Mouse (Mus musculus): ENCODE results near the gene Sclt1. TPM values are rescaled to one million over a fixed set of nuclear protein-coding genes. Genes with fewer than 3 reads are reported as not detected.
"Not testable (repeated sequence)": the region's sequence is repeated elsewhere in the genome, so short reads cannot be mapped to it uniquely, and the experiment has no call there.

The Sclt1 gene
- polyA plus RNA-seq (2015; fragmentation: Nextera tagmentation; extraction: Ambion mirVana) = 4.5 and 4.7 TPM in 2 replicates

GRCm38 (mm10) chr3:41742278-41742934 lies at the start of gene Sclt1, which contains the start of gene D3Ertd751e:
Sclt1 (minus strand) TSS chr3:41742514.
D3Ertd751e (plus strand) TSS chr3:41742611.
- WGBS (ENCODE audit: insufficient replicate concordance) = under 1% methylated on average over 66 of the region's 66 CpGs
- peak; percentile 99 for ATAC-seq (ENCODE audit: insufficient read depth)
- Histone ChIP-seq H3K4me1 (replicated peaks) (peaks cover 22% of the 10 kb centered on the region), H3K27me3 (no peaks in the 10 kb centered on the region), H3K9me3 (replicated peaks) (no peaks in the 10 kb centered on the region), H3K27ac (replicated peaks) (peak within 1 kb of the TSS; percentile 91), H3K36me3 (replicated peaks) (no peaks in the 10 kb centered on the region), H3K4me2 (peak within 1 kb of the TSS; percentile 88), H3K9ac (peak within 1 kb of the TSS; percentile 93), H3K4me3 (replicated peaks) (peak within 1 kb of the TSS; percentile 89)

- Histone ChIP-seq H3K36me3 (replicated peaks) (no peaks in the 10 kb centered on the region), H3K27ac (replicated peaks) (no peak overlapping the region), H3K9ac (no peak overlapping the region), H3K4me1 (replicated peaks) (no peaks in the 10 kb centered on the region), H3K4me3 (replicated peaks) (no peak overlapping the region), H3K9me3 (replicated peaks) (no peaks in the 10 kb centered on the region), H3K27me3 (no peaks in the 10 kb centered on the region), H3K4me2 (no peak overlapping the region)
- 59% methylated on average over 3 of the region's 3 CpGs for WGBS (ENCODE audit: insufficient replicate concordance)
- ATAC-seq (ENCODE audit: insufficient read depth) = no peak
These were observed 19.8 kb upstream of the Sclt1 start for GRCm38 (mm10) chr3:41762091-41762490.

- Histone ChIP-seq H3K4me1 (replicated peaks) (no peaks in the 10 kb centered on the region), H3K4me2 (no peak overlapping the region), H3K27ac (replicated peaks) (no peak overlapping the region), H3K36me3 (replicated peaks) (no peaks in the 10 kb centered on the region), H3K27me3 (no peaks in the 10 kb centered on the region), H3K9me3 (replicated peaks) (no peaks in the 10 kb centered on the region), H3K9ac (no peak overlapping the region), H3K4me3 (replicated peaks) (no peak overlapping the region)
- no peak for ATAC-seq (ENCODE audit: insufficient read depth)
- 55% methylated on average over 2 of the region's 2 CpGs for WGBS (ENCODE audit: insufficient replicate concordance)
These were observed 12.2 kb upstream of the Sclt1 start for GRCm38 (mm10) chr3:41754556-41754955.

DNA sequence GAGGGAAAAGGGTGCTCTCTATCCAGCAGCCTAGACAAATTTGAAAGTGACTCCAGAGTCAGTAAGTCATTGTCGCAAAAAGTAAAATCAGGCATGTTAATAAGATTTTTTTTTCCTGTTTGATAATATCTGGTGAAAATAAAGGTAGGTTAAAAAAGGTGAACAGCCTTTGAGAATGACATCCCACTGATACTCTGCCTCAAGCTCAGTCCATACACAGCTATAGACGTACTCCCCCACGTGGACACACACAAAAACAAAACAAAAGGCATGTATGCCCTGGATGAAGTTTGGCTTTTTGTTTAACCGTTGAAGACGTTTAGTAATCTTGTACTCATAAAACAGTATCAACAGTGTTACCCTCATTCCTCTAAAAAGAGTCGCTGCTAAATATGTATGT lies 1.1 kb upstream of the Sclt1 start:
- ATAC-seq (ENCODE audit: insufficient read depth) = no peak
- 42% methylated on average over 6 of the region's 6 CpGs for WGBS (ENCODE audit: insufficient replicate concordance)
- Histone ChIP-seq H3K4me3 (replicated peaks) (peak overlapping the region; percentile 89), H3K27me3 (no peaks in the 10 kb centered on the region), H3K9ac (peak overlapping the region; percentile 93; the same call in 1 of the 2 replicates), H3K27ac (replicated peaks) (no peak overlapping the region; the same call in 1 of the 2 replicates), H3K36me3 (replicated peaks) (no peaks in the 10 kb centered on the region), H3K4me1 (replicated peaks) (peaks cover 22% of the 10 kb centered on the region), H3K4me2 (peak overlapping the region; percentile 88), H3K9me3 (replicated peaks) (no peaks in the 10 kb centered on the region)

DNA sequence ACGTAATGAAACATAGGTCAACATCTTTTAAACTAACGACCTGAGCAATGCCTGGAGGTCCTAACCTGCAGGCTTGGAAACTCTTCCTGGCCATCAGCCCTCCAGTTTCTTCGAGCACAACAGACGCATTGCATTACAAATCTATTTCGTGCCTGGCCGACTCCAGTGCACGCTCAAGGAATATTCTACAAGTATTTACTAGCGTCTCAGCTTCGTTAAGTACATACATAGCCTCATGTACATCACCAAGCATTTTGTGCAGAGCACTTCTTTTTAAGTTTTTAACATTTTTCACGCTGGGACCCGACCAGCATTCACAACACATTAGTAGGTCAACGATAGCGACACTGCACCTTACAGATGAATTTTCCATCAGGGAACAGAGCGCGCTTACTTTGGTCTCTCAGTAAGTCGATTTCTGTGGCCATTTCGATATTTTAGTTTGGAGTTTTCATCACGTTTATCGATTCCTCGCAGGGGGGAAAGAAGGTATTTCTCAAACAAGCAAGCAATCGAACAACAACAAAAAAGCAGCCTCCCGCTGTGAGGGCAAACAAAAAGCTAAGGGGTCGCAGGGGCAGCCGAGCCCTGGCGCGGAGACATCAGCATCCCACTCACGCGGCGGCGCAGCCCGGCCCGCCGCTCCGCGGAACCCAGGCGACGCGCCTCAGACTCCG lies 575 bp downstream of the Sclt1 start:
- Histone ChIP-seq H3K9ac (peak overlapping the region; percentile 93), H3K4me3 (replicated peaks) (peak overlapping the region; percentile 89), H3K9me3 (replicated peaks) (no peaks in the 10 kb centered on the region), H3K4me2 (peak overlapping the region; percentile 88), H3K27me3 (no peaks in the 10 kb centered on the region), H3K4me1 (replicated peaks) (peaks cover 22% of the 10 kb centered on the region), H3K27ac (replicated peaks) (peak overlapping the region; percentile 91), H3K36me3 (replicated peaks) (no peaks in the 10 kb centered on the region)
- under 1% methylated on average over 39 of the region's 39 CpGs for WGBS (ENCODE audit: insufficient replicate concordance)
- ATAC-seq (ENCODE audit: insufficient read depth) = no peak

- Histone ChIP-seq H3K27me3 (no peaks in the 10 kb centered on the region), H3K36me3 (replicated peaks) (no peaks in the 10 kb centered on the region), H3K9ac (no peak overlapping the region), H3K27ac (replicated peaks) (no peak overlapping the region), H3K9me3 (replicated peaks) (no peaks in the 10 kb centered on the region), H3K4me1 (replicated peaks) (no peaks in the 10 kb centered on the region; the same call in 1 of the 2 replicates), H3K4me3 (replicated peaks) (no peak overlapping the region), H3K4me2 (no peak overlapping the region)
- WGBS (ENCODE audit: insufficient replicate concordance) = 77% methylated on average over 1 of the region's 1 CpGs
- no peak for ATAC-seq (ENCODE audit: insufficient read depth)
These were observed 46.6 kb downstream of the Sclt1 start for GRCm38 (mm10) chr3:41695681-41696080.

DNA sequence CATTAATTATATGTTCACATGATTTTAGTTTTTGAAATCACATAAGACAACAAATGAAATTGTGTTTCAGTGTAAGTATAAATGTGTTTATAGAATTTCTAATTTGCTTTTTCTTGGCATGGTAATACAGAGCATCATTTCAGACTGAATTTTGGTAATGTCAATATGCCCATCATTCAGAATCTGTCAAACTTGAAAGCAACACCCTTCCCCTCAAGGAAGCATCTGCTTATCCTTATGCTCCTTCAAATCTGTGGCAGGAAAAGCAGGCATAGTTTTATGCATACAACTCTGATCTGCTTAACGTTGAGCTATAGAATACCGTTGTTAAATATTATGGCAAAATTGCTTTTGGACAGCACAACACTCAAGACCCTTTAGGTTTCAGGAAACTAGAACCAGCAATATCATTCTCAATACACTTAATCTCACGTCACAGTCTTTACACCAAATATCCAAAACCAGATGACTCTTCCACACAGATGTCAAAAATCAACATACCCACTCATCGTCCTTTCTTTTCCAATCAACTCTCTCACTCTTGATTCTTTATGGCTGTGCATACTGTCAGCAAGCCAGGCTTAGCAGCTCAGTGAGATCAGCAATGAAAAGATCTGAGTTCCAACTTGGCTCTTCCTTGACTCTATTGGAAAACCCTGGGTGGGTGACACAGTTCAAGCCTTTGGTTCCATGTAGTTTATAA lies 49.7 kb downstream of the Sclt1 start:
- H3K27ac ChIP-seq (replicated peaks) = no peak overlapping the region
- H3K9me3 ChIP-seq (replicated peaks) = no peaks in the 10 kb centered on the region
- H3K4me1 ChIP-seq (replicated peaks) = no peaks in the 10 kb centered on the region
- no peak overlapping the region for H3K9ac ChIP-seq
- 72% methylated on average over 4 of the region's 4 CpGs for WGBS (ENCODE audit: insufficient replicate concordance)
- no peak overlapping the region for H3K4me3 ChIP-seq (replicated peaks)
- no peak overlapping the region for H3K4me2 ChIP-seq
- H3K36me3 ChIP-seq (replicated peaks) = no peaks in the 10 kb centered on the region
- ATAC-seq (ENCODE audit: insufficient read depth) = no peak
- no peaks in the 10 kb centered on the region for H3K27me3 ChIP-seq

DNA sequence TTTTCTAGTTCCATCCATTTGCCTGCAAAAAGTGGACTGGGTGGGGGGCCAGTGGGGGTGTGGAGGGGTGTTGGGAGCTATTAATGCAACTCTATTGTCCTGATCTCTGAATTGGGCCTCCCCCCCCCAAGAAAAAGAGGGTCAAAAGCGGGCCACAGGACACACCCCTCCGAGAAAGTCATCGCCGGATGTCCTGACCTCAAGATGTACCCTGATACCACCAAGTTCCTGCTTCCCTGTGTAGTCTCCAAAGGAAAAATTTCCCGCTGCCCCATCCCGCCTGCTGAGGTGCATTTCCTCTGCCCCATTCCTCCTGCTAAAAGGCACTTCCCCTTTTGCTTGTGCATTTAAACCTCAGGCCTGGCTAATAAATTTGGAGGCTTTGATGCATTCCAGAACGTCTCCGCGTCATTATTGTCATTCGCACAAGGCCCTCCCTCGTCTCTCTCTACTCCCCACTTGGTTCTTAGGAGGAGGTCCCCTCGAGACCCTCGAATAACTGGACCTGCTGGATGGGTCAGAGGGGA lies 52.1 kb downstream of the Sclt1 start:
- 62% methylated on average over 13 of the region's 13 CpGs for WGBS (ENCODE audit: insufficient replicate concordance)
- not testable (repeated sequence) for H3K4me2 ChIP-seq; H3K4me3 ChIP-seq (replicated peaks); H3K4me1 ChIP-seq (replicated peaks); H3K36me3 ChIP-seq (replicated peaks); H3K27ac ChIP-seq (replicated peaks); H3K9ac ChIP-seq; H3K27me3 ChIP-seq; H3K9me3 ChIP-seq (replicated peaks); ATAC-seq (ENCODE audit: insufficient read depth)

GRCm38 (mm10) chr3:41686396-41686795 lies 55.9 kb downstream of the Sclt1 start:
- Histone ChIP-seq H3K4me3 (replicated peaks) (no peak overlapping the region), H3K27ac (replicated peaks) (no peak overlapping the region), H3K9ac (no peak overlapping the region), H3K36me3 (replicated peaks) (no peaks in the 10 kb centered on the region), H3K9me3 (replicated peaks) (no peaks in the 10 kb centered on the region), H3K4me1 (replicated peaks) (no peaks in the 10 kb centered on the region), H3K4me2 (no peak overlapping the region), H3K27me3 (no peaks in the 10 kb centered on the region)
- ATAC-seq (ENCODE audit: insufficient read depth) = no peak
- 49% methylated on average over 2 of the region's 2 CpGs for WGBS (ENCODE audit: insufficient replicate concordance)

DNA sequence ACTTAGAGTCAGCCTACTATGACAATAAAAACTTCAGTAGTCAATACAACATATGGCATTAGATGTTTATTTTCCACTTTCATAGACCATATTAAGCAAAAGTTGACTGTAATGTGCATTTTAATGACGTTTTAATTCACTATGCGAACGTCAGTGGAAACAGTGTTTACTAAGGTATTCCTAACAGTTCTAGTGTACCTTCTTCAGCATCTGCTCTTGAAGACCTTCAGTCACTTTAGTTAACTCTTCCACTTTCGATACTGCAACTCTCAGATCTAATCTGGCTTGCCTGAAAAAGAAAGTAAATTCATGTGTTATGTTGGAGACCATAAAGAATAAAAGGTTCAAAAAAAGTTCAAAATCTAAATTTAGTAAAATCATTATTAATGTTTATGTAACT lies 60.2 kb downstream of the Sclt1 start:
- WGBS (ENCODE audit: insufficient replicate concordance) = 71% methylated on average over 4 of the region's 4 CpGs
- Histone ChIP-seq H3K4me1 (replicated peaks) (no peaks in the 10 kb centered on the region), H3K36me3 (replicated peaks) (no peaks in the 10 kb centered on the region), H3K4me3 (replicated peaks) (no peak overlapping the region), H3K27ac (replicated peaks) (no peak overlapping the region), H3K4me2 (no peak overlapping the region), H3K9ac (no peak overlapping the region), H3K9me3 (replicated peaks) (no peaks in the 10 kb centered on the region), H3K27me3 (no peaks in the 10 kb centered on the region)
- ATAC-seq (ENCODE audit: insufficient read depth) = no peak

DNA sequence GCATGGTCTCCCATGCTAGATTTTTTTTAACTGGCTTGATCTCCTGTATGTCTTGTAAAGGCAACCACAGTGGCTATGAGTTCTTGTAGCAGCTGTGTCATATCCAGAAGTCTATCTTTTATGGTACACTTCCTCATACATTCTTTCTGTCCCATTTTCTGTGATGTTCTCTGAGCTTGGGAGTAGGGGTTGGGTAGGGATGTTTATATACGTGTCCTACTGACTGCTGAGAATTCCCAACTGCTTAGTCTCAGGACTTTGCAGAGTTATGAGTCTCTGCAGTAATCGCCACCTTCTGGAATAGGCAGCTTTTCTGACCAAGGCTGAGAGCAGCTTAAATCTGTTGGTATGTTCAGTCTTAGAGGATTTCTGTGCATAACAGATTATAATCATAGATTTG lies 65.7 kb downstream of the Sclt1 start:
- no peaks in the 10 kb centered on the region for H3K36me3 ChIP-seq (replicated peaks)
- ATAC-seq (ENCODE audit: insufficient read depth) = no peak
- 64% methylated on average over 2 of the region's 2 CpGs for WGBS (ENCODE audit: insufficient replicate concordance)
- no peaks in the 10 kb centered on the region for H3K27me3 ChIP-seq
- H3K4me1 ChIP-seq (replicated peaks) = no peaks in the 10 kb centered on the region
- no peak overlapping the region for H3K4me2 ChIP-seq
- no peak overlapping the region for H3K27ac ChIP-seq (replicated peaks)
- H3K9me3 ChIP-seq (replicated peaks) = no peaks in the 10 kb centered on the region
- no peak overlapping the region for H3K9ac ChIP-seq
- no peak overlapping the region for H3K4me3 ChIP-seq (replicated peaks)
